Mouse (Mus musculus): ENCODE results near the gene Hps5.
"Not testable (repeated sequence)": the region's sequence is repeated elsewhere in the genome, so short reads cannot be mapped to it uniquely, and the experiment has no call there.

The Hps5 gene

DNA sequence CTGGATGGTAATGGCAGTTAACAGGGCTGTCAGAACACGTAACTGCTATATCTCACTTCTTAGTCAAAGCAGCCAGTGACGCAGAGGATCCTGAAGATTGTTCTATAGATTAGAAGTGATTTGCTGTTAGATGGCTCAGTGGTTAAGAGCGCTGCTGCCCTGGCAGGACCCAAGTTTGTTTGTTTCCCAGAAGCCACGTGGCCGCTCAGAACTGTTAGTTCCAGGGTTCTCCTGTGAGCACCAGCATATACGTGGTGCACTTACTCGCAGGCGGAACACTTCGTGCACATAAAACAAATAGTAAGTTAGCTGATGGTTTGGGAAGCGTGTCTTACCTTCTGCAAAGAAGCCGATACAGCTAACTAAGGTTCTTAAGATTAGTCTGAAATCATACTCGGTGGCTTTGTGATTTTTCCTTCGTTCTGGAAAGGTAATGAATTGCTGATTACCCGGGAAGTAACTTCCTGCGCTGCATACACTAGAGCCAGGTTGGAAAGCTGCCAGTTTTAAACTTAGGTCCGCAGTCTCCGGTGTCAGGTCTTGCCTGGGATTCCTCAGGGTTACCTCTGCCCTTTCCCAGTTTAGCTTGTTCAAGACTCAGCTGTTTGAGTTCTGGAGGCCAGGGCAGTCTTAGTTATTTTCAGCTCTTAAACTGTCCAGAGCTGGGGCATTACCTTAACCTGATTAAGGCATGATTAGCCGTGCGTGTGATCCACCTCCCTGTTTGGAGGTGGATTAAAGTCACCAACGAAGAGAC, 31.4 kb upstream of the Hps5 start:
- no peak for DNase-seq

DNA sequence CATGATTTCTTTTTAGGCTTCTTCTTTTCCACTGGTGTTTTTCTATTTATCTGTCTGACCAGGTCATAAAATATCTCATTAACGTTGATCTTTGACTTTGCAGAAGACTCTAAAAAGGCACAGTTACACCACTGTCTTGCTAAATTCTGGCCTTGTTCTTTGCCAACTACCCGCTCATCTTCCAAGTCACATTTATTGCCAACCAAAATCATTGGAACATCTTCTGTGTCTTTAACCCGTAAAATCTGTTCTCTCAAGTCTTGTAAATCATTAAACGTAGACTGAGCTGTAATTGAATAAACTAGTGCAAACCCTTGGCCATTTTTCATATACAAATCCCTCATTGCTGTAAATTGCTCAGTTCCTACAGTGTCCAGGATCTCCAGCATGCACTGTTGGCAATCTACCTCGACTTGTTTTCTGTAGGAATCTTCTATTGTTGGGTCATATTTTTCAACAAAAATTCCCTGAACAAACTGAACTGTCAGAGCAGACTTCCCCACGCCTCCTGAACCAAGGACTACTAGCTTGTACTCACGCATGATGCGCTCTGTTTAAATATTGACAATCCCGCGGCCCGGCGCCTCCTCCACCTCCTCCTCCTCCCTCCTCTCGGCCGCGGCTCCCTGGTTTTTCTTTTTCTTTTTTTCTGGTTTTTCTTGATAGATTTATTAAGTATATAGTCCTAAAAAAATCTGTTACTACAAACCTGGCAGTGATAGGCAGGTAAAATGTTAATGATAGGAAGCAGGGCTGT, 25.2 kb upstream of the Hps5 start:
- not testable (repeated sequence) for DNase-seq

DNA sequence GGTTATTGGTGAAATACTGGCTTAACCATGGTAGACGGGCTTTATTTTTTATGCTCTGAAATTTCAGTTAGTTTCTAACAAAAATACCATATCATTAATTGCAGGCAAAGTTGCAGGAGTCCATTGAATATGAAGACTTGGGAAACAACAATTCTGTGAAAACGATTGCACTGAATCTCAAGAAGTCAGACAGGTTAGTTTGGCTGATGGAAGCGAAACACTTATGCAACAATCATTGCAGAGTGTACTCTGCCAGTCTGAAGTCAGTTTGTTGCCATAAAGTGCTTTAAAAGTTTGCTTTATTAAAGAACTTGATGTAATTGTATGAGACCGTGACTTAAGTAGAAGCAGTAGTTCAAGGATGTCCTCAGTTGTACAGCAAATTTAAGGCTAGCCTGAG, 18.1 kb upstream of the Hps5 start:
- DNase-seq, result no peak

DNA sequence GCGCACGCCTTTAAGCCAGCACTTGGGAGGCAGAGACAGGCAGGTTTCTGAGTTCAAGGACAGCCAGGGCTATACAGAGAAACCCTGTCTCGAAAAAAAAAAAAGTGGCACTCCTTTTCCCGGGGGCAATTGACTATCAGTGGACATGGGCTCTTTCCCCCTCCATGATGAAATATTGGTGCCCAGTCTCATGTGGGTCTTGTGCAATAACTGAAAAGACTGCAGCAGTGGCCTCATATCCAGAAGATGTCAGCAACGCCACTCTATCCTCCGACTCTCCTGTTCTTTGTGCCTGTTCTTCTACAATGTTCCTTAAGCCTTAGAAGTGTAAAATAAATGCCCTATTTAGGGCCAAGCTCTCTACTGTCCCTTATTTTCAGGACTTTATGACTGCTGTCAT, 14.5 kb upstream of the Hps5 start:
- DNase-seq, result no peak

DNA sequence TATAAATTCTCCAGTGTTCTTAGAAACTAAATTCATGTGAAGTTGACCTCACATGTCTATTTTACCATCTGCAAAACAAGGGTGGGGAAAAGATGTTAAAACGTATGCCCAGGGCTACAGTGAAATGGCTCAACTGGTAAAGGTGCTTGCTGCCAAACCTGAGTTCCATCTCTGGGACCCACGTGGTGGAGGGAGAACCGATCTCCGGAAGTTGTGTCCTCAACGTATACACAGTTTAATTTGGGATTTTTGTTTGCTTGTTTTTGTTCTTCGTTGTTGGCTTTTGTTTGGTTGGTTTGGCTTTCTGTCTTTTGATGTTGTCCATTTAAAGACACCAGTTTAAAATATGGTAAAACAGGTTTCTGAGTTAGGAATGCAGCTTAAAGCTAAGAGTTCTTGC, 915 bp upstream of the Hps5 start:
- DNase-seq, result no peak

DNA sequence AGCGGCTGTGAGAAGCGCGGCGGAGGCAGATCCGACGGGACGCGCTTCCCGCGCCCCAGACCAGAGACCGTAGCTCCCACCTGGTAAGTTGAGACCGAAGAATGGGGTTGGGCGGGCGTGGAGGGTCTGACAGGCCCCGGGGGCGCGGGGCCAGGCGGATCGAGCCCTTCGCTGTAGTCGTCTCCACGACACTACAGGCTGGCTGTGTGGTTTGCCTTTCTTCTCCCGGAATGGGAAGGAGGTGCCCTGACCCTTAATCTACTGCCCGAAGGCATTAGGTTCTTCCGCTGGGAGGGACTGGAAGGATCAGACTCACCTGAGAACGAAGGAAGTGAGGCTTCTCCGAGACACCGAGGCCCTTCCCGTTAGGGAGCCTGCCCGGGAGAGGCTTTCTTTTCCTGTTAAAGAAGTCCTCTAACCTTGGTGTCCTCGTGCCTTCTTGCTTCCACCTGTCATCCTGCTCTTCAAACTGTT, 379 bp upstream of the Hps5 start:
- peak; percentile 8 for DNase-seq

DNA sequence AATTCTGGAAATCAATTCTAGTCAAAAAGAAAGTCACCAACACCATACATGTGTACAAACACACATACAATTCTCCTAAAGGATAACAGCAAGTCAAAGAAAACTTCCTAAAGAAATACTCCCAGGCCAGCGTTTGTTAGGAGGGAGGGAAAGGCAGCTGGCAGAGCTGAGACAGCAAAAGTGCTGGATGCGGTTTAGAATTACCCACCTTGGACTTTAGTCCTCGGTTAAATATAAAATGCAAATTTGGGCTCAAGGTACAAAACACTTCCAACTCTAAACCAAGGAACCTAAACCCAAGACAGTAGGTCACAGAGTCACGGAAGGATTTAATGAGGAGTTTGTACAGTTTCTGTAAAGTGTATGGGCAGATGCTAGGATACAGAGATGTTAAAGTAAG, 2.0 kb downstream of the Hps5 start:
- DNase-seq, result no peak

DNA sequence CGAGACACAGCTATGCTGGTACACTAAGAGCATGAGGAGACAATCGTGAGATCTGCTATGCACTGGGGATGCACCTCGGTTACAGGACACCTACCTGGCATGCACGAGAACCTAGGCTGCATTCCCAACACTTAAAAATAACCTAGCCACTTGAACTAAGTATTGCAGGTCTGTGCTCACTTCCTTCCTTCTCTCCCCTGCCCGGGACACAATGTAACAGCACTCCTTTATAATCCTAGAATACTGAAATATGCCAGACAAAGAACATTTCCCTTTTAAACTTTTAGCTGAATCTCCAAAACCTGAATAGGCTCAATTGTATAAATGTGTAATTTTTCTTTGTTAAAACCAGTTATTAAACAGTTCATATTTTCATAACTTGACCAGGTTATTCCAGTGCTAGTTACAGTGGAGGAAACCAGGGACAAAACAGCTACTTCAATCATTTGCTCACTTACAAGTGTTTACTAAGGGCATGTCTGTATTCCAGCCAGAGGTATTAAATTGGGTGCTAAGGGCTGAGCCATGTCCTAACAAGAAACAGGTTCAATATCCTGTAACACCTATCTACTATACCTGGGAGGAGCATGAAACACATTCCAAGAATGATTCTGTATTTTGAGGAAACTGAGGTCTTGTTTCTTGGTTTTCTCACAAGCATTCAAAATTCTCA, 6.6 kb downstream of the Hps5 start:
- DNase-seq, result no peak

DNA sequence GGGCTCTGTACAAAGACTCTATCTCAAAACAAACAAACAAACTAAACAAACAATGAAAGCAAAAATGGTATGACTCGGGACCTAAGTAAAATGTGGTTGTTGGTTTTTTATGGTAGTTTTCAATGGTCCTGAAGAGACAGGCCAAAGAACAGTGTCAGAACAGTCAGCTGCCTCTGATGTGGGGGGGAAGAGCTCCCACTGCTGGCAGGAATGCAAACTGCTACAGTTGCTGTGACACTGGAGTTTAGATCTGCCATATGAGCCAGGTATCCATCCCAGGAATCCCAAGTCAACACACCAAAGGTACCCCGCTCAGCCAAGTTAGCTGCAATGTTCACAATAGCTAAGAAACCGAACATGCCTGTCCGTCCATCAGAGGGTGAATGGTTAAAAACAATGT, 25.2 kb downstream of the Hps5 start:
- DNase-seq, result peak; percentile 67

DNA sequence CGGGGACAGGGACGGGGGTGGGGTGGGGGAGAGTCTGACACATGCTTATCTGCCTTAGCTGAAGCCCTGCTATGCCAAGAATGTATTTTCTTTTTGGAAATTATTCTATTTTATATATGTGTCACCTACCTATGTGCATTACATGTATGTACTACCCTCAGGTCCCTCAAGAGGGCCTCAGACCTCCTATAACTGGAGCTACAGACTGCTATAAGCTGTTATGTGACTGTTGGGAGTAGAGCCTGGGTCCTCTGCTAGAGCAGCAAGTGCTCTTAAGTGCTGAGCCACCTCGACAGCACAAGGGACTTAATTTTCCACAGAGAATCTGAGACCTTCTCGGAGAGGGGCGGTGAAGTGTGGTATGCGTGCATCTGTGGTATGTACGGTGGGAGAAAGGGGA, 27.4 kb downstream of the Hps5 start:
- no peak for DNase-seq

DNA sequence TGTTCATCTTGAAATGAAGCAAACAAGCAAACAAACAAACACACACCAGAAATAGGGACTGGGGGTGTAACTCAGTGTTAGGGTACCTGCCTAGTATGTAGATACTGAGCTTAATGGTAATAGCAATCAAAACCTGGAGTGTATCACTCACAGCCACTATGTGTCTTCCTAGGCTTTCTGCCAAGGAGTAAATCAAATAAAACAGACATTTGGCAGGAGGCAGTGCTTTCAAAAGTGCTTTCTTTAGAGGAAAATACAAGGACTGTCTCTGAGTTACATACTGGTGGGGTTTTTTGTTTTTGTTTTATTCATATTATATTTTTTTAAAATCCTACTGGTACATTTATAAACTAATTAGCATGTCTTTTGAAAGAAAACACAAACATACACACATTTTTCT, 28.5 kb downstream of the Hps5 start:
- DNase-seq, result no peak

DNA sequence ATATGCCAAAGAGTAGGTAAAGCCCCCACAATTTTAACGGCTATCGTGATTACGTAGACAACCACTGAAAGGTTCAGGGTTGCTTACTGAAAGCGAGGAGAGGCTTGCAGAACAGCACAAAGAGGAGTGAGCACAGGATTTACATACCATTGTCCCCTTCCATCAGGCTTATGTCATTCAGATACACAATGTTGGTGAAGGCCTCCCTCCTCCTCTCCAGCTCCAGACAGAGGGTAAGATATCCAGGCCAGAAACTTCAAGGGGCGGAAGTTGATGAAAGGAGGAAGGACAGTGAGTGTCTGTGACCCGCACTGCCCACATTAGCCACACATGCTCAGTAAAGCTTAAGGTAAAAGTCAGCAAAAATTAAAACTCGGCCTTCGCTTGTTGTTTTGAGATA, 31.2 kb downstream of the Hps5 start:
- no peak for DNase-seq

DNA sequence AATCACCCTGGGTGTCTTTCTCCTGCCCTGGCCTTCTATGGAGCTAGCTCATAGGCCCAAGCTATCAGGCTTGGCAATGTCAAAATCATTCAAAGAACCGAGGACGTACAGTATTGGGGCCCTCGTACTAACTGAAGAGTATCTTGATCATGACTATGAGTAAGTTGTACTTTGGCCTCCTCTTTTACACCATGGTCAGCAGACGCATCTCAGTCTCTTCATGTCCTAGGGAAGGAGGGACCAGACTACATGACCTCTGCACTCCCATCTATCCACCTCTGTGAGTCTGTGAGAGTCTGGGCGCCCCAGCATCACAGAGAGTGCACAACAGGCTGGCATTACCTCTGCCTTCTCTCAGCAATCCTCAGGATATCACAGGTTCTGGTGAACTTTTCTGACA, 33.3 kb downstream of the Hps5 start:
- no peak for DNase-seq

DNA sequence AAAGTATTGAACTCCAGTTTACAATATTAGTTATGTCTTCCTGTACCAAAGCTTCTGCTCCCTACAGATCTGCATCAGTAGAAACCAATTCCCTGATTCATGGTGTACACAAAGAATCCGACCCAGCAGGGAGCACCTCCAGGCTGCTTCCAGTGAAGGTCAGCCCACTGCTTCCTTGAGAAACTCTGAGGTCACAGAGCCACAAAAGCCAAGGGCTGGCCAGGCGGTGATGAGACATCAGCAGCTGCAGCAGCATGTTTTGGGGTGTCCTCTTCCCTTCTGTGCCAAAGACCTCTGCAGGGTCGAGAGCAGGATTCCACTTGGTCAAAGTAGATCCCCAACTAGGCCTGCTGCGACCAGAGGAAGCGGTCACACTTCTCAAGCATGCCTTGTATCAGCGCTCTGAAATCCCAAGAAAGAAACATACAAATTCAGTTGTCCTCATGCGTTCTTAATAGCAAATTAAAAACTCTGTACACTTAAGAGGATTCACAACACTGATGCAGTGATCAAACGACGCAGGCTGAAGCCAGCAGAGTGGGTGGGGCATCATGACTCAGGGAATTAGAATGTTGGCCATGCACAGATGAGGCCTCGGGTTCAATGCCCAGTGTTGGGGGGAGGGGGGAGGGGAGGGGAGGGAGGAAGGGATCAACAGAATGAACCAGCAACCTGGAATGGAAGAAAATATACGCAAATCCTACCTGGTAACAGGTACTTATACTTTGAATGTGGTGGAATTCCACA, 34.6 kb downstream of the Hps5 start:
- no peak for DNase-seq

DNA sequence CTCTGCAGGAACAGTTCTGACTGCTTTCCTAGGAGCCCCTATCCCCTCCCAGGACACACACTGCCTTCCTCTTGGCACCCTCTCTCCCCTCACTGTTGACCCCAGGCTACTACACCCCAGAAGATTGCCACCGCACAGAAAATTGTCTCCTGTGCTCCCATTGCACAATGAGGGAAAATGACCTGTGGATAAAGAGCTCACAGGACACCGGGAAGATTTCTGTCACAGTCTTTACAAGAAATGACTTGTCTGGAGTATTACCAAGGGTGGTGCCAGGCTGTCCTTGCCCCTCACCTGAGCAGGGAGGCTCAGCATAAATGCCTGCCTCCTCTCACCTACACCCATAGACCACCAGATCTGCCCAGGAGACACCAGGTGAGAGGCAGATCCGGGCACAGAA, 44.4 kb downstream of the Hps5 start, which contains the start of gene Saa2:
Gene Saa2 (plus strand): TSS at position 301 of the 400 bp plus-strand sequence.
- no peak for DNase-seq

DNA sequence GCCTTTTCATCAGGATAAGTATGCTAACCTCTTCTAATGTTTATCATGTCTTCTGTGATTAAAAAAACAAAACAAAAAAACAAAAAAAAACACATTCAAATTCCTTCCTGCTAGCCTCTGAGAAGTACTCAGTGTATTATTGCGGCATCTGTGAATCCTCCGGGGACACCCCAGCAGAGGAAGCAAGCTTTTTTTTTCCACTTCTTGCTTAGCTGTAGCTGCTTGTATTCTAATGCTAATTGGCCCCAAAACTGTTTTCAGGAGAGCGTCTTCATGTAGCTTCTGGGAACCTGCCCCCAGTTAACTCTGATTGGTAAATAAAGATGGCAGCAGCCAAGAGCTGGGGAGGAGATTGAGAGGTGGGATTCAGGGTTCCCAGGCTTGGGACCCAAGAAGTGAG, 47.4 kb downstream of the Hps5 start:
- DNase-seq, result no peak

DNA sequence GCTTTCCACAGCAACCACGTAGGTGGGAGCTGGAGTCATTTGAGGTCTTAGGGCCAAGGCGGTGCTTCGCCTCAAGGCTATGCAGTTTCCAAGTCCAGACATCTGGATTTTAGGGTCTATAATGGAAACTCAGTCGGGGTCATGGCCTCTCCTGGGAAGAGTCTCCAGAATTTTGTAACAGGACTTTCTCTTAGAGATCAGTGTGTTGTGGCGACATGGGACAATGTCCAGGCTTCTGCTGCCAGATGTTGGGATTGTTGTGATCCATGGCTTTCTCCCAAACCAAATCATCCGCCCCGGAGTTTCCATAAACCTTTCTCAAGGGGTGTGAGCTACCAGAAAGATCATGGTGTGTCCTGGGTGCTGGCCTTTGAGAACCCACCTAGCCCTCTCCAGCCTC, 49.5 kb downstream of the Hps5 start:
- peak; percentile 24 for DNase-seq

DNA sequence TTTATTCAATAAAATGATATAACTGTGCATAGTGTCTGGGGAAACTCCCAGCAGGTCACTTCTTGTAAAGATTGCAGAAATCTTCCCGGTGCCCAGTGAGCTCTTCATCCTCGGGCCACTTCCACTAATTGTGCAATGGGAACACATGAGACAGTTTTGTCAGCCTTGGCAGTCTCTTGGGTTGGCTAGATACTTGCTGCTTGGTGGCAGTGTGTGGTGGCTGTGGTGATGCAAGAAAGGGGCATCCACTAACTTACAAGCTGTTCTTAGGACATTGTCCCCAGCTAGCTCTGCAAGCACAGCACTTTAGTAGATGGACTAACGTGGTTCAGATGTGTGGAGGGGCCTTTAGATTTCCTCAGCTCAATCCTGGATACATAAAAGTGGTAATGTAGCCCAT, 50.0 kb downstream of the Hps5 start:
- peak; percentile 23 for DNase-seq

DNA sequence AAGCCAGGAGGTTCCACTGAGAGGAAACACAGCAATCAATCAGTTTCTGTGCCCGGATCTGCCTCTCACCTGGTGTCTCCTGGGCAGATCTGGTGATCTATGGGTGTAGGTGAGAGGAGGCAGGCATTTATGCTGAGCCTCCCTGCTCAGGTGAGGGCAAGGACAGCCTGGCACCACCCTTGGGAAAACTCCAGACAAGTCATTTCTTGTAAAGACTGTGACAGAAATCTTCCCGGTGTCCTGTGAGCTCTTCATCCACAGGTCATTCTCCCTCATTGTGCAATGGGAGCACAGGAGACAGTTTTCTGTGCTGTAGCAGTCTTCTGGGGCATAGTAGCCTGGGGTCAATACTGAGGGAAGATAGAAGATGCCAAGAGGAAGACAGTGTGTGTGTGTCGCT, 53.0 kb downstream of the Hps5 start, which contains the start of gene Saa1:
Gene Saa1 (minus strand): TSS at position 101 of the 400 bp plus-strand sequence.
- not testable (repeated sequence) for DNase-seq

DNA sequence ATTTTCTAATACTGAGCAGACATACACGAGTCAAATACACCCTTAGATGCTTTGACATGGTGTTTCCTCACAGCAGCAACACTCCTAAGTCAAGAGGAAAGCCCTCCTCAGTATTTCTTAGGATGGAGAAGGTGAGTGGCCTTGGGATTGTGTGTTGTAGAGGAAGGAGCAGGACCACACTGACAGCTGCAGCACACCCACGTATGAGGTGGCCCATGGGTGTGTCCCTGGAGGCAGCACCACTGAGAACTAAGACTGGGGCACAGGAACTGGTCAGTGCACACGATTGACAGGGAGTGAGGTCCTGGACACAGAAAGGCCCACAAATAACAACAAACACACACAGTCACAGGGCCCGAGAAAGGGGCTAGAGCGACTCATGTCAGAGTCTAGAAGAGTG, 55.8 kb downstream of the Hps5 start:
- not testable (repeated sequence) for DNase-seq

DNA sequence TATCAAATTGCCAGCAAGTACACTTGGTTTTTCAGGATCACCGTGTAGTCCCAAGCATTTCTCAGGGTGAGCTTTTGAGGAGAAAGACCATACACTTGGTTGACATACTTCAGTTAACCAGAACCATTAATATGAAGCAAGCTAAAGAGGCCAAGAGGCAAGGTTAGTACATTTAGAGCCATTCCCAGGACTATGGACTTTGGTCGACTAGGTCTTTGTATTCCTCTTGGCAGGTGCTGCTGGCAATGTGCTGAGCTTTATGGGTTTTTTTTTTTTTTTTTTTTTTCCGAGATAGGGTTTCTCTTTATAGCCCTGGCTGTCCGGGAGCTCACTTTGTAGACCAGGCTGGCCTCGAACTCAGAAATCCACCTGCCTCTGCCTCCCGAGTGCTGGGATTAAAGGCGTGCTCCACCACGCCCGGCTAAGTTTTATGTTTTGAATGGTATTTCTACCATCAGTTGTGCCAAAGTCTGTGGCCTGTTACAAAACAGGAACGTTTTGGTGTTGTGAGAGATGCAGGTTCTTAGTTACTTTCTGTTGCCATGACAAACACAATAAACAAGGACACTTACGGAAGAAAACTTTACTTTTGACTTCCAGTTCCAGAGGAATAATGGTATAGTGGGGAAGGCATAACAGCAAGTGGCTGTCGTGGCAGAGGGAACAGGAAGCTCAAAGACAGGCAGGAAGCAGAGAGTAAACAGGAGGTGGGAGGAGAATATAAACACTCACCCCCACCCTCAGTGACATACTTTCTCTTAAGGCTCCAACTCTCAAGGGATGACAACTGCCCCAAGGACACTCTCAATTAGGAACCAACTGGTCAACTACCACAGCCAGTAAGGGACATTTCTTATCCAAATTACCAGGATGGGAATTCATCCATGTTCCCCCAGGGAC, 57.1 kb downstream of the Hps5 start:
- peak; percentile 34 for DNase-seq

DNA sequence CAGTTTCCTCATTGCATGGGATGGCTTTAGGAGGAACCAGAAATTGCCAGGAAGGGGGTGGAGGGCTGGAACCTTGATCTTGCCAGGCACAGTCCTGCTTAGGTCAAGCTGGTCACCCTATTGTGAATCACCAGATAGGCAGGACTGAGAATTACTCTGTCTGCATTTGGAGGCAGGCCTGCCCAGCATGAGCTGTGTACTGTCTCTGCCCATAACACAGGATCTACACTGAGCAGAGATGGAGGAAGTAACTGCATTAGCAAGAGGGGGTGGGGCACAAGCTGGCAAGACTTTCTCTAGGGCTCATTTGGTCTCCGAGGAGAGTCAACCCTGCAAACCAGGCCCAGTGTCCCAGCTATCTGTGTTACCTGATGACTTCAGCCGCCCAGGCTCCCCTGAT, 60.9 kb downstream of the Hps5 start:
- no peak for DNase-seq

Data from lung, postnatal 14 days (tissue).